Mouse (Mus musculus) erythroblast, embryonic 14.5 days (primary cell): ENCODE data around the gene Coq7. TPM values are rescaled to one million over a fixed set of nuclear protein-coding genes. Genes with fewer than 3 reads are reported as not detected.

ENCODE experiments used
- H3K27me3 ChIP-seq: 2 replicates; pipeline ENCODE4 v1.6.1; 2012; ENCODE audit warnings: inconsistent platforms; ENCODE audit not compliant: control insufficient read depth
- H3K36me3 ChIP-seq: 2 replicates; pipeline ENCODE4 v1.6.1; 2012; ENCODE audit warnings: mild to moderate bottlenecking, inconsistent platforms; ENCODE audit not compliant: control insufficient read depth
- H3K4me1 ChIP-seq: 2 replicates; pipeline ENCODE4 v1.6.1; 2012; ENCODE audit warnings: inconsistent platforms; ENCODE audit not compliant: control insufficient read depth
- H3K4me3 ChIP-seq: replicated peaks from 2 replicates; pipeline ENCODE3; 2012; ENCODE audit warnings: moderate library complexity, mild to moderate bottlenecking, inconsistent platforms
- H3K9me3 ChIP-seq: 2 replicates; pipeline ENCODE4 v1.6.1; 2012; ENCODE audit warnings: low read length, inconsistent platforms, mixed read lengths; ENCODE audit not compliant: control insufficient read depth
- GATA1 ChIP-seq: IDR thresholded peaks from 2 replicates; pipeline ENCODE4 v1.6.1; 2012; ENCODE audit warnings: low read length, inconsistent platforms, mixed read lengths
- TAL1 ChIP-seq: IDR thresholded peaks from 3 replicates; pipeline ENCODE4 v1.6.1; 2012; ENCODE audit warnings: low read length, inconsistent platforms, mixed read lengths
- polyA plus RNA-seq: library from polyadenylated mRNA; stranded (reverse); fragments of >175 nt; gene quantifications from 2 replicates; pipeline ENCODE4 v1.2.3, GENCODE M21; 2012

The Coq7 gene
- polyA plus RNA-seq, 1 experiment: 2.4 TPM

GRCm38 (mm10) chr7:118535076-118535475, 1.9 kb upstream of the Coq7 start:
- Histone ChIP-seq H3K27me3 (no peaks in the 10 kb centered on the region), H3K9me3 (no peaks in the 10 kb centered on the region), H3K36me3 (no peaks in the 10 kb centered on the region; the same call in 1 of the 2 replicates), H3K4me1 (peaks cover 19% of the 10 kb centered on the region), H3K4me3 (no peak overlapping the region)
- no peak for TF ChIP-seq GATA1
- no peak for TF ChIP-seq TAL1

GRCm38 (mm10) chr7:118534326-118534725, 1.2 kb upstream of the Coq7 start:
- H3K4me3 ChIP-seq: no peak overlapping the region
- H3K4me1 ChIP-seq: peaks cover 19% of the 10 kb centered on the region
- no peaks in the 10 kb centered on the region for H3K9me3 ChIP-seq
- no peak for TF ChIP-seq TAL1
- TF ChIP-seq GATA1: no peak
- peaks cover 2% of the 10 kb centered on the region for H3K36me3 ChIP-seq
- no peaks in the 10 kb centered on the region for H3K27me3 ChIP-seq

- peaks cover 13% of the 10 kb centered on the region for H3K36me3 ChIP-seq
- no peak for TF ChIP-seq TAL1
- TF ChIP-seq GATA1: no peak
- H3K4me3 ChIP-seq: peak overlapping the region; percentile 93
- H3K27me3 ChIP-seq: no peaks in the 10 kb centered on the region
- H3K4me1 ChIP-seq: peaks cover 19% of the 10 kb centered on the region
- no peaks in the 10 kb centered on the region for H3K9me3 ChIP-seq
Observed at GRCm38 (mm10) chr7:118532519-118533177, 508 bp downstream of the Coq7 start.

- Histone ChIP-seq H3K9me3 (no peaks in the 10 kb centered on the region), H3K4me3 (no peak overlapping the region), H3K36me3 (peaks cover 42% of the 10 kb centered on the region), H3K4me1 (peaks cover 1% of the 10 kb centered on the region), H3K27me3 (no peaks in the 10 kb centered on the region)
- TF ChIP-seq TAL1 (no peak), GATA1 (no peak)
Observed at GRCm38 (mm10) chr7:118526967-118527366, 6.2 kb downstream of the Coq7 start.

GRCm38 (mm10) chr7:118522077-118522476, 11.1 kb downstream of the Coq7 start:
- no peak overlapping the region for H3K4me3 ChIP-seq
- no peaks in the 10 kb centered on the region; the same call in 1 of the 2 replicates for H3K27me3 ChIP-seq
- peaks cover 3% of the 10 kb centered on the region; the same call in 1 of the 2 replicates for H3K4me1 ChIP-seq
- peaks cover 24% of the 10 kb centered on the region for H3K36me3 ChIP-seq
- TF ChIP-seq GATA1 (no peak), TAL1 (no peak)
- no peaks in the 10 kb centered on the region for H3K9me3 ChIP-seq

GRCm38 (mm10) chr7:118519661-118520060, 13.5 kb downstream of the Coq7 start:
- Histone ChIP-seq H3K9me3 (no peaks in the 10 kb centered on the region), H3K36me3 (peaks cover 4% of the 10 kb centered on the region), H3K27me3 (no peaks in the 10 kb centered on the region; the same call in 1 of the 2 replicates), H3K4me3 (no peak overlapping the region), H3K4me1 (peaks cover 3% of the 10 kb centered on the region; the same call in 1 of the 2 replicates)
- no peak for TF ChIP-seq GATA1
- TF ChIP-seq TAL1: no peak

- Histone ChIP-seq H3K9me3 (no peaks in the 10 kb centered on the region), H3K4me1 (peaks cover 3% of the 10 kb centered on the region; the same call in 1 of the 2 replicates), H3K36me3 (no peaks in the 10 kb centered on the region), H3K27me3 (no peaks in the 10 kb centered on the region; the same call in 1 of the 2 replicates), H3K4me3 (no peak overlapping the region)
- TF ChIP-seq GATA1 (no peak), TAL1 (no peak)
Observed at GRCm38 (mm10) chr7:118518687-118519086, 14.5 kb downstream of the Coq7 start.

GRCm38 (mm10) chr7:118517819-118518218, 15.3 kb downstream of the Coq7 start:
- Histone ChIP-seq H3K9me3 (no peaks in the 10 kb centered on the region), H3K36me3 (no peaks in the 10 kb centered on the region), H3K27me3 (no peaks in the 10 kb centered on the region; the same call in 1 of the 2 replicates), H3K4me1 (peaks cover 3% of the 10 kb centered on the region; the same call in 1 of the 2 replicates), H3K4me3 (no peak overlapping the region)
- TF ChIP-seq GATA1 (no peak), TAL1 (no peak)

GRCm38 (mm10) chr7:118508556-118508955, 24.6 kb downstream of the Coq7 start:
- no peaks in the 10 kb centered on the region for H3K36me3 ChIP-seq
- TF ChIP-seq GATA1: no peak
- no peak for TF ChIP-seq TAL1
- H3K9me3 ChIP-seq: no peaks in the 10 kb centered on the region
- no peaks in the 10 kb centered on the region for H3K4me1 ChIP-seq
- no peaks in the 10 kb centered on the region for H3K27me3 ChIP-seq
- no peak overlapping the region for H3K4me3 ChIP-seq
